Mouse (Mus musculus) heart, postnatal 25 days (tissue): Measurements from ENCODE around the gene Cdh11. TPM values are rescaled to one million over a fixed set of nuclear protein-coding genes. Genes with fewer than 3 reads are reported as not detected.
"Not testable (repeated sequence)": the region's sequence is repeated elsewhere in the genome, so short reads cannot be mapped to it uniquely, and the experiment has no call there.

Source experiments
- DNase-seq: peaks from one replicate; pipeline ENCODE4 v3.0.0; 2022; ENCODE audit warnings: low spot score
- intact Hi-C: fragments of 180-260 bp; cut with DNase I; formaldehyde crosslinking; loops from one replicate; pipeline ENCODE4 v1.15.1; 2025
- total RNA-seq, 2 experiments: library from RNA; stranded (reverse); gene quantifications; 2 replicates each; pipeline ENCODE4 v1.2.3; 2021

The Cdh11 gene
- total RNA-seq, 2 experiments from 2014 or later: 16.2 to 19.5 TPM

DNA sequence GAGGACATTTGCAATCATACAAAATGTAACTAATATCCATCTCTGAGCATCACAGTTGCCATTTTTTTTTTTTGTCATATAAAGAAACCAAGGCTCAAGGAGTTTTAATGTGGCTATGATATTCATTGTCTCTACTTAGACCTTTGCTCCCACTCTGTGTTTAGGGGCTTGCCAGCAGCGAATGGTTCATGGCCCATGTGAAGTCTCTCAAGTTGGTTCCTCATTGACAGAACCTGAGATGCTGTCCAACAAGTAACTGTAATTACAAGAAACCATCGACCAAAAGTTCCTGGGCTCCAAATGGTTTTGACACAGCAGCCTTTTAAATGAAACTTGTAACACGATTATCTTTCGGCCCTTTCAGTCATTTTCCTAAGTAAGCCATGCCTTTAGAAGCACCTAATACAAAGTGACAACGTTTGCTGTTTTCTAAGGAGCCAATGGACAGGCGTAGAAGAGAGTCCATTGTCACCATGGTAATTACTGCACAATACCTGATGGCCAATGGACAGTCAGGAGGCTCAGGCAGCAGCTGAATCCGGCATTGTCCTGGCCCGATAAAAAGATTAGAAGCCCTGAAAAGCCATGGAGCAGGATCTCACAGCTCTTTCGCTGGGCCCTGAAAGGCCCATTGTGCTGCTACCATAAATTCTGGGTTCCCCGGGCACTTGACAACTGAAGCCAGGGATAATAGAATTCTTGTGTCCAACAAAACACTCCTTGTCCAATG lies 59.1 kb downstream of the Cdh11 start:
- intact Hi-C loops: no loop called here
- no peak for DNase-seq

- no peak for DNase-seq
- intact Hi-C loops: no loop called here
Observed at GRCm38 (mm10) chr8:102725496-102725895, 59.9 kb downstream of the Cdh11 start.

GRCm38 (mm10) chr8:102715956-102716355 lies 69.5 kb downstream of the Cdh11 start:
- intact Hi-C loops: no loop called here
- no peak for DNase-seq

DNA sequence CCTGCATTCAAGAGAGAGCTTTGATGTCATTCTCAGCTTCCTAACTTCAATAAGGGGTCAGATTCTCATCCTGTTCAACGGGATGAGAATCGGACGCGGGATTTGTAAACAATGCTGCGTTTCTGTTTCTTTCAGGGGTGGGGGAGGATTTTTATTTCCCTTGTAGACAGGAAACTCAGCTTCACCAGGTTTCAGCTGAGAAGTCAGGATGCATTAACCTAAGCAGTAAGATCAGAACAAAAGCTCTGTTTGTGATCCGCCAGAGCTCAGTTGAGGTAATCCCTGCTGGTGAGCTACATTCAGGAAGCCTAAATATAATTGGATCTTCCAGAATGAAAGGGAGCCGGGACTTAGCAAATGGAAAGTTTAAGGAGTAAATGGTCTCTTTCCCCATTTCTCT lies 78.1 kb downstream of the Cdh11 start:
- DNase-seq: no peak
- intact Hi-C loops: no loop called here

DNA sequence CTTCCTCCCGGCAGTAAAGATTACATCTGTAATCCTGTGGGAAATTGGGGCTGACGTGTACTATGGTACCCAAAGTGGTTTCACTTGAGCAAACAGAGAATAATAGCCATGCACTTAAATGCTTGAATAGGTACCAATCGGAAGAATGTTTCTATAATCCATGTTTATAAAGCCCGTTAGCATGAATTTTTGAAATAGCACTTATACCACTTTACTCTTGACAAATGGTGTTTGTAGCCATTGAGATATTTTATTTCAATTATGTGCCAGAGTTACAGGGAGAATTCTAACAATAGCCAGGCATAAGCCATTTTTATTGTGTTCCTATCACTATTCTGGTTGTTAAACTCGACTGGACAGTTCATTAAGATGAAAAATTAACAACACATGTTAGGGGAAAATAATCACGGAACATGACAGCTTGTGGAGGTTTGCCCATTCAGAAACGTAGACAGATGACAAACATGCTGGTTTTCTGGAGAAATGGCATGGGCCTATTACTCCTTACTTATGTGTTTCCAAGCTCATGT lies 80.0 kb downstream of the Cdh11 start:
- no peak for DNase-seq
- intact Hi-C loops: no loop called here

DNA sequence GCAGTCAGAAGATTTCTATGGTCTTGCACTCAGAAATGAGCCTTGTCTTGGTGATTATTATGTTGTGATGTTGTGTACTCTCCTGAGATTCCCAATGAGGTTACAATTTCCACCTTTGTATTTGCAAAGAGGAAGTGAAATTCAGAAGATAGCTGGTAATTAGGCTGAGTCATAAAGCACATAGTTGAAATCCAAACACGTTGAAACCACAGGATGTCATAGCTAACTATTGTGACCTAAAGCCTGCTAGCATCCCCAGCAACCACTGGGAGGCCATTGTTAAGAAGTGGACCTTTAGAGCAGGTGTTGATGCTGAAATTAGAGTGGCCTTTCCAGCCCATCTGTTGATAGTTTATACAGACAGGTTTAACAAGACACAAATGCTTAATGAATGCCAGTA lies 85.2 kb downstream of the Cdh11 start:
- intact Hi-C loops: no loop called here
- DNase-seq: no peak

GRCm38 (mm10) chr8:102698232-102698837 lies 87.1 kb downstream of the Cdh11 start:
- intact Hi-C loops: no loop called here
- DNase-seq: no peak

GRCm38 (mm10) chr8:102693465-102693864 lies 92.0 kb downstream of the Cdh11 start:
- intact Hi-C loops: no loop called here
- DNase-seq: no peak

GRCm38 (mm10) chr8:102685491-102685890 lies 100.0 kb downstream of the Cdh11 start:
- intact Hi-C loops, DNase-seq: not testable (repeated sequence)

- DNase-seq: no peak
- intact Hi-C loops: no loop called here
Observed at GRCm38 (mm10) chr8:102685023-102685422, 100.4 kb downstream of the Cdh11 start.

GRCm38 (mm10) chr8:102677148-102677547 lies 108.3 kb downstream of the Cdh11 start:
- no peak for DNase-seq
- intact Hi-C loops: no loop called here

GRCm38 (mm10) chr8:102664561-102664960 lies 120.9 kb downstream of the Cdh11 start:
- intact Hi-C loops, DNase-seq: not testable (repeated sequence)

GRCm38 (mm10) chr8:102656529-102656928 lies 128.9 kb downstream of the Cdh11 start:
- intact Hi-C loops: no loop called here
- no peak for DNase-seq

GRCm38 (mm10) chr8:102651964-102652363 lies 133.5 kb downstream of the Cdh11 start:
- intact Hi-C loops: no loop called here
- DNase-seq: no peak

GRCm38 (mm10) chr8:102627151-102627550 lies 158.3 kb downstream of the Cdh11 start:
- intact Hi-C loops: no loop called here
- DNase-seq: no peak

- intact Hi-C loops: no loop called here
- DNase-seq: no peak
Observed at GRCm38 (mm10) chr8:102612146-102612545, 173.3 kb downstream of the Cdh11 start.

GRCm38 (mm10) chr8:102601327-102601726 lies 184.1 kb downstream of the Cdh11 start:
- intact Hi-C loops: loop anchor here (10.0 kb wide), 1 partner anchor 133 kb away; no protein-coding TSS in a partner anchor
- DNase-seq: no peak

DNA sequence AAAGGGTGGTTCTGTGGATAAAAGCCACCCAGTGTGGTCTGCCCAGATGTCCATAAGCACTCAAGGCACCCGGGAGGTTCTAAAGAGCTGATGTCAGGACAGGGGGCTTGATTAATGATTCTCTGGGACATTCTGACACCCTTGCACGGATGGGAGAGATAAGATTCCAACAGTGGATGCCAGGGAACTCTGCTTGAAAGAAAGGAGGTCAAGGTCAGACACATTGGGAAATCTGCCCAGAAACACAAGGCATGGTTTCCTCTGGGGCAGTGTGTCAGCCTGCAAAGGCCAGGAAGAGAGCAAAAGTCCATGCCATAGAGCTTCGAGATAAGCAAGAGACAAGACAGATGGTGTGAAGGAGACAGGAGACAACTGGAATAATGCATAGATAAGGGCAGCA lies 188.9 kb downstream of the Cdh11 start:
- intact Hi-C loops: no loop called here
- DNase-seq: peak; percentile 1

DNA sequence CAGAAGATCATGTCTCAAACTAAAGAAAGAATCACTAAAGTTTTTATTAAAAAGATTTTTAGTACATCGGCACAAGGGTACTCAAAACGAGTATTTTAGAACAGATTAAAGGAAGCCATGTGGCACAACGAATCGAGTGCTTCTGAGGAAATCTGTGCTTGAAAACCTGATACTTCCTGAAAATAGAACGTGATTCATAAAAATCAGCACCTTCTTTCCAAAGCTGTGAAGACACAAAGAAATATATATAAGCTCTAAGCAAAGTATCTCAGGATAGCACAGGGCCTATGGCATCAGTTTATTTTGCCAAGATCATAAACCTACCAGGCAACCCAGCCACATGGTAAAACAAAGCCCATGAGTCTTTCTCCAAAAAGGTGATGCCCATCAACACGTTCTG lies 191.5 kb downstream of the Cdh11 start:
- no peak for DNase-seq
- intact Hi-C loops: no loop called here
